Mouse (Mus musculus) megakaryocyte, embryonic 14.5 days (primary cell): ENCODE measurements around the gene Zfhx3. TPM values are rescaled to one million over a fixed set of nuclear protein-coding genes. Genes with fewer than 3 reads are reported as not detected.

ENCODE experiments used
- H3K27me3 ChIP-seq: replicated peaks from 2 replicates; pipeline ENCODE3; 2012; ENCODE audit warnings: inconsistent platforms
- H3K36me3 ChIP-seq: replicated peaks from 2 replicates; pipeline ENCODE3; 2012; ENCODE audit warnings: low read length, inconsistent platforms, mixed read lengths
- H3K4me1 ChIP-seq: 2 replicates; pipeline ENCODE4 v1.6.1; 2012; ENCODE audit warnings: inconsistent platforms
- H3K4me3 ChIP-seq: replicated peaks from 2 replicates; pipeline ENCODE3; 2012; ENCODE audit warnings: moderate library complexity, mild to moderate bottlenecking, inconsistent platforms
- H3K9me3 ChIP-seq: 2 replicates; pipeline ENCODE4 v1.6.1; 2012; ENCODE audit warnings: inconsistent platforms
- FLI1 ChIP-seq: IDR thresholded peaks from 2 replicates; pipeline ENCODE4 v1.6.1; 2012; ENCODE audit warnings: low read length, inconsistent platforms, mixed read lengths
- GATA1 ChIP-seq: IDR thresholded peaks from 3 replicates; pipeline ENCODE4 v1.6.1; 2012; ENCODE audit warnings: mixed read lengths, low read length, inconsistent platforms, borderline replicate concordance
- polyA plus RNA-seq: library from polyadenylated mRNA; stranded (reverse); fragments of >175 nt; gene quantifications from 2 replicates; pipeline ENCODE4 v1.2.3, GENCODE M21; 2012; ENCODE audit warnings: low replicate concordance; ENCODE audit not compliant: insufficient read depth

Zfhx3 gene
- polyA plus RNA-seq, 1 experiment: 1.1 TPM

- H3K4me3 ChIP-seq: no peak overlapping the region
These were observed 933.3 kb downstream of the Zfhx3 start for GRCm38 (mm10) chr8:108875722-108876121.

GRCm38 (mm10) chr8:108880101-108880500, 937.7 kb downstream of the Zfhx3 start:
- TF ChIP-seq GATA1 (no peak), FLI1 (no peak)
- peaks cover 6% of the 10 kb centered on the region for H3K27me3 ChIP-seq
- H3K4me3 ChIP-seq: no peak overlapping the region
- H3K9me3 ChIP-seq: no peaks in the 10 kb centered on the region
- H3K4me1 ChIP-seq: peaks cover 13% of the 10 kb centered on the region; the same call in 1 of the 2 replicates
- H3K36me3 ChIP-seq: no peaks in the 10 kb centered on the region

More at GRCm38 (mm10) chr8:108875722-108876121, 933.3 kb downstream of the Zfhx3 start:
- H3K9me3 ChIP-seq: peaks cover 19% of the 10 kb centered on the region
- H3K27me3 ChIP-seq: peaks cover 6% of the 10 kb centered on the region
- no peak for TF ChIP-seq FLI1
- no peak for TF ChIP-seq GATA1
- no peaks in the 10 kb centered on the region for H3K4me1 ChIP-seq
- H3K36me3 ChIP-seq: no peaks in the 10 kb centered on the region

GRCm38 (mm10) chr8:108881336-108881735, 938.9 kb downstream of the Zfhx3 start:
- TF ChIP-seq FLI1: no peak
- TF ChIP-seq GATA1: no peak
- peaks cover 16% of the 10 kb centered on the region; the same call in 1 of the 2 replicates for H3K4me1 ChIP-seq
- peaks cover 4% of the 10 kb centered on the region for H3K27me3 ChIP-seq
- H3K9me3 ChIP-seq: no peaks in the 10 kb centered on the region
- H3K36me3 ChIP-seq: no peaks in the 10 kb centered on the region
- H3K4me3 ChIP-seq: no peak overlapping the region

- Histone ChIP-seq H3K4me1 (peaks cover 24% of the 10 kb centered on the region), H3K27me3 (peaks cover 4% of the 10 kb centered on the region), H3K36me3 (no peaks in the 10 kb centered on the region), H3K9me3 (no peaks in the 10 kb centered on the region), H3K4me3 (no peak overlapping the region)
- no peak for TF ChIP-seq FLI1
- no peak for TF ChIP-seq GATA1
These were observed 939.6 kb downstream of the Zfhx3 start for GRCm38 (mm10) chr8:108882073-108882472.

- peaks cover 2% of the 10 kb centered on the region for H3K27me3 ChIP-seq
- TF ChIP-seq GATA1 (no peak), FLI1 (no peak)
- no peaks in the 10 kb centered on the region for H3K36me3 ChIP-seq
- H3K4me1 ChIP-seq: peaks cover 28% of the 10 kb centered on the region
- H3K9me3 ChIP-seq: no peaks in the 10 kb centered on the region
- H3K4me3 ChIP-seq: no peak overlapping the region
These were observed 940.9 kb downstream of the Zfhx3 start for GRCm38 (mm10) chr8:108883381-108883780.

GRCm38 (mm10) chr8:108884947-108885346, 942.5 kb downstream of the Zfhx3 start:
- Histone ChIP-seq H3K4me3 (no peak overlapping the region), H3K9me3 (no peaks in the 10 kb centered on the region), H3K4me1 (peaks cover 28% of the 10 kb centered on the region), H3K36me3 (no peaks in the 10 kb centered on the region), H3K27me3 (peaks cover 6% of the 10 kb centered on the region)
- TF ChIP-seq GATA1 (no peak), FLI1 (no peak)

GRCm38 (mm10) chr8:108885450-108885849, 943.0 kb downstream of the Zfhx3 start:
- H3K9me3 ChIP-seq: no peaks in the 10 kb centered on the region
- TF ChIP-seq FLI1: no peak
- TF ChIP-seq GATA1: no peak
- peaks cover 28% of the 10 kb centered on the region for H3K4me1 ChIP-seq
- H3K27me3 ChIP-seq: peaks cover 6% of the 10 kb centered on the region
- H3K36me3 ChIP-seq: no peaks in the 10 kb centered on the region
- no peak overlapping the region for H3K4me3 ChIP-seq

GRCm38 (mm10) chr8:108885861-108886260, 943.4 kb downstream of the Zfhx3 start:
- no peak overlapping the region for H3K4me3 ChIP-seq
- H3K9me3 ChIP-seq: no peaks in the 10 kb centered on the region
- peaks cover 28% of the 10 kb centered on the region for H3K4me1 ChIP-seq
- H3K27me3 ChIP-seq: peaks cover 6% of the 10 kb centered on the region
- H3K36me3 ChIP-seq: no peaks in the 10 kb centered on the region
- no peak for TF ChIP-seq GATA1
- no peak for TF ChIP-seq FLI1

GRCm38 (mm10) chr8:108886599-108887255, 944.3 kb downstream of the Zfhx3 start:
- Histone ChIP-seq H3K36me3 (no peaks in the 10 kb centered on the region), H3K4me3 (peak overlapping the region; percentile 92), H3K27me3 (peaks cover 7% of the 10 kb centered on the region), H3K9me3 (no peaks in the 10 kb centered on the region), H3K4me1 (peaks cover 28% of the 10 kb centered on the region)
- TF ChIP-seq FLI1 (no peak), GATA1 (no peak)

- H3K4me3 ChIP-seq: peak overlapping the region; percentile 92
- no peaks in the 10 kb centered on the region for H3K36me3 ChIP-seq
- TF ChIP-seq FLI1 (no peak), GATA1 (no peak)
- H3K27me3 ChIP-seq: peaks cover 9% of the 10 kb centered on the region
- peaks cover 30% of the 10 kb centered on the region for H3K4me1 ChIP-seq
- H3K9me3 ChIP-seq: no peaks in the 10 kb centered on the region
These were observed 944.8 kb downstream of the Zfhx3 start for GRCm38 (mm10) chr8:108887256-108887615.

GRCm38 (mm10) chr8:108887890-108888289, 945.4 kb downstream of the Zfhx3 start:
- H3K9me3 ChIP-seq: no peaks in the 10 kb centered on the region
- no peak for TF ChIP-seq FLI1
- no peak for TF ChIP-seq GATA1
- peaks cover 25% of the 10 kb centered on the region for H3K4me1 ChIP-seq
- peaks cover 9% of the 10 kb centered on the region for H3K27me3 ChIP-seq
- no peak overlapping the region for H3K4me3 ChIP-seq
- H3K36me3 ChIP-seq: no peaks in the 10 kb centered on the region
